Mouse (Mus musculus) lung, embryonic 14.5 days (tissue): Measurements from ENCODE around the gene Hilpda. TPM values are rescaled to one million over a fixed set of nuclear protein-coding genes. Genes with fewer than 3 reads are reported as not detected.
A peak's percentile ranks its signal among the peaks of the same experiment; 100 is the strongest.

ENCODE experiments used
- ATAC-seq: fragments of 200-750 bp; cut with Nextera tagmentation; 2 replicates; pipeline ENCODE4 v1.8.0; 2017; ENCODE audit warnings: mild to moderate bottlenecking, moderate TSS enrichment, moderate library complexity; ENCODE audit not compliant: insufficient read depth
- DNase-seq: peaks from one replicate; pipeline ENCODE4 v3.0.0-alpha.2; 2015
- H3K27ac ChIP-seq: fragments of 300-500 bp; sonication (generic); 2 replicates; pipeline ENCODE4 v1.5.1; 2014; ENCODE audit warnings: low read depth, mild to moderate bottlenecking, moderate library complexity
- H3K27me3 ChIP-seq: fragments of 300-500 bp; sonication (generic); 2 replicates; pipeline ENCODE4 v1.6.1; 2014; ENCODE audit warnings: low read length, control low read depth; ENCODE audit not compliant: insufficient read depth
- H3K36me3 ChIP-seq: fragments of 300-500 bp; sonication (generic); 2 replicates; pipeline ENCODE4 v1.6.1; 2014; ENCODE audit warnings: control low read depth; ENCODE audit not compliant: insufficient read depth
- H3K4me1 ChIP-seq: fragments of 300-500 bp; sonication (generic); 2 replicates; pipeline ENCODE4 v1.6.1; 2014; ENCODE audit warnings: antibody characterized with exemption, control low read depth; ENCODE audit not compliant: insufficient read depth
- H3K4me2 ChIP-seq: fragments of 300-500 bp; sonication (generic); 2 replicates; pipeline ENCODE4 v1.6.1; 2014; ENCODE audit warnings: mild to moderate bottlenecking
- H3K4me3 ChIP-seq: fragments of 300-500 bp; sonication (generic); 2 replicates; pipeline ENCODE4 v1.5.1; 2014; ENCODE audit warnings: low read depth, low read length
- H3K9ac ChIP-seq: fragments of 300-500 bp; sonication (generic); 2 replicates; pipeline ENCODE4 v1.6.1; 2014
- H3K9me3 ChIP-seq: fragments of 300-500 bp; sonication (generic); 2 replicates; pipeline ENCODE4 v1.6.1; 2016; ENCODE audit warnings: low read depth, low read length, control low read depth
- CTCF ChIP-seq: IDR thresholded peaks from 2 replicates; pipeline ENCODE4 v1.5.1; 2016; ENCODE audit warnings: antibody characterized with exemption, low read depth
- WGBS: fragments of 180-500 bp; shearing (Covaris S2); extraction: QIAGEN DNeasy Blood & Tissue Kit; methylation state at CpG from one replicate; pipeline ENCODE4 v1.1.7; 2014; 5-methylcytosine and 5-hydroxymethylcytosine counted together
- polyA plus RNA-seq: library from polyadenylated mRNA; unstranded; fragments of >200 nt; fragmentation: Nextera tagmentation; extraction: Ambion mirVana; gene quantifications from 2 replicates; pipeline ENCODE4 v1.2.1, GENCODE M21; 2014

Gene Hilpda
- polyA plus RNA-seq, 1 experiment from 2014 or later = 40.4 TPM

DNA sequence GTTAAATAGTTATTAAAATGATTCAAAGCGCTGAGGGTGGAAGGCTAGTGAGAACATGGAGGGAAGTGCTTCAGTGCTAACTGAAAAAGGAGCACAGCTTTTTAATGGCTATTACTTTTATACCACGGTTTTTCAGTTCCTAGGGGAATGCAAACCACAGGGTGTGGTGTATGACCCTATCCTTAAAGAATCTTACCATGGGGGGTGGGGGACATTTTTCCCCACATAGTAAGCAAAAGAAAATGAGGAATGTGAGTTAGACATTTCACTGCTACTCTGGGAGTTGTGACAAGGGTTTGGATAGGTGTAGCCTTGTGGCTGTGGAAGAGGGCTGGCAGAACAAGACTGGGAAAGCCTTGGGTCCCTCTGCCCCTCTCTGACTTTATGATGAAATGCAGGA, 45.0 kb downstream of the Hilpda start:
- no peak overlapping the region for H3K27ac ChIP-seq
- no peak overlapping the region for H3K4me2 ChIP-seq
- H3K4me1 ChIP-seq = no peaks in the 10 kb centered on the region
- H3K9ac ChIP-seq = no peak overlapping the region
- no peaks in the 10 kb centered on the region for H3K9me3 ChIP-seq
- 56% methylated on average over 2 of the region's 2 CpGs for WGBS
- H3K27me3 ChIP-seq = no peaks in the 10 kb centered on the region
- no peak for ATAC-seq
- no peaks in the 10 kb centered on the region for H3K36me3 ChIP-seq
- no peak overlapping the region for H3K4me3 ChIP-seq
- no peak for DNase-seq
- TF ChIP-seq CTCF = no peak

GRCm38 (mm10) chr6:29317941-29318340, 45.7 kb downstream of the Hilpda start:
- no peak overlapping the region for H3K4me2 ChIP-seq
- H3K9me3 ChIP-seq = no peaks in the 10 kb centered on the region
- no peak for DNase-seq
- WGBS = 60% methylated on average over 3 of the region's 3 CpGs
- no peaks in the 10 kb centered on the region for H3K27me3 ChIP-seq
- no peak overlapping the region for H3K27ac ChIP-seq
- no peak overlapping the region for H3K9ac ChIP-seq
- H3K4me3 ChIP-seq = no peak overlapping the region
- no peak for TF ChIP-seq CTCF
- no peaks in the 10 kb centered on the region for H3K4me1 ChIP-seq
- no peaks in the 10 kb centered on the region for H3K36me3 ChIP-seq
- ATAC-seq = no peak

DNA sequence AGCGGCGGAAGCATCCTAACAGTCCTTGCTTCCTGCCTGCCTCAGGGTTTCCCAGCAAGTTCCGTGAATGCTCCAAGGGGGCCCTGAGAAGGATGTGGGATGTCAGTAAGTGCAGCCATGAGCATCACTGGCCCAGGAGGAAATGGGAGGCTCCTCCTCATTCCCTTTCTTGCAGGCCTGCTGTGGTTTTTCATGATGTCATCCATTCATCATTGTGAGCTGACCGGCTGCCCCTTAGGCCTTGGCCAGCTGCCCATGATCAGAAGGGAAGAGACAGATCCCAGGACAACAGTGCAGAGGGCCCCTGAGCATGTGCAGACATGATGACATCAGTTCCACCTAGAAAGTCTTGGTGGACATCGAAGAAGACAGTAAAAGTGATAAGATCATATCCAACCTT, 46.6 kb downstream of the Hilpda start, which contains the start of gene Fam71f1:
Gene Fam71f1, plus strand, starts transcription at position 262 of the 400 bp plus-strand sequence.
- Histone ChIP-seq H3K27me3 (no peaks in the 10 kb centered on the region), H3K9ac (no peak within 1 kb of the TSS), H3K4me2 (no peak within 1 kb of the TSS), H3K36me3 (no peaks in the 10 kb centered on the region), H3K9me3 (no peaks in the 10 kb centered on the region), H3K27ac (no peak within 1 kb of the TSS), H3K4me3 (no peak within 1 kb of the TSS), H3K4me1 (no peaks in the 10 kb centered on the region)
- DNase-seq (peak; percentile 71), ATAC-seq (peak; percentile 75; the same call in 1 of the 2 replicates)
- WGBS = 40% methylated on average over 5 of the region's 5 CpGs
- no peak for TF ChIP-seq CTCF

GRCm38 (mm10) chr6:29321586-29321985, 49.3 kb downstream of the Hilpda start:
- H3K4me2 ChIP-seq = no peak overlapping the region
- H3K27ac ChIP-seq = no peak overlapping the region
- WGBS = 76% methylated on average over 6 of the region's 6 CpGs
- DNase-seq = no peak
- TF ChIP-seq CTCF = no peak
- no peaks in the 10 kb centered on the region for H3K36me3 ChIP-seq
- no peaks in the 10 kb centered on the region for H3K4me1 ChIP-seq
- H3K27me3 ChIP-seq = no peaks in the 10 kb centered on the region
- no peak for ATAC-seq
- H3K9me3 ChIP-seq = no peaks in the 10 kb centered on the region
- H3K9ac ChIP-seq = no peak overlapping the region
- no peak overlapping the region for H3K4me3 ChIP-seq

- Histone ChIP-seq H3K36me3 (no peaks in the 10 kb centered on the region), H3K9ac (no peak overlapping the region), H3K4me2 (no peak overlapping the region), H3K9me3 (no peaks in the 10 kb centered on the region), H3K4me3 (no peak overlapping the region), H3K27me3 (no peaks in the 10 kb centered on the region), H3K27ac (no peak overlapping the region), H3K4me1 (no peaks in the 10 kb centered on the region)
- ATAC-seq = no peak
- WGBS = 88% methylated on average over 7 of the region's 7 CpGs
- no peak for DNase-seq
- TF ChIP-seq CTCF = no peak
Observed at GRCm38 (mm10) chr6:29322147-29322546, 49.9 kb downstream of the Hilpda start.

- Histone ChIP-seq H3K4me3 (no peak overlapping the region), H3K36me3 (no peaks in the 10 kb centered on the region), H3K9ac (no peak overlapping the region), H3K27me3 (no peaks in the 10 kb centered on the region), H3K4me1 (no peaks in the 10 kb centered on the region), H3K27ac (no peak overlapping the region), H3K9me3 (no peaks in the 10 kb centered on the region), H3K4me2 (no peak overlapping the region)
- WGBS = 77% methylated on average over 4 of the region's 4 CpGs
- no peak for ATAC-seq
- TF ChIP-seq CTCF = no peak
- DNase-seq = no peak
Observed at GRCm38 (mm10) chr6:29322735-29323134, 50.4 kb downstream of the Hilpda start.

Other genes starting within 250 kb of the Hilpda start
- gene Lep, start 212.3 kb upstream of the Hilpda start, polyA plus RNA-seq = not detected in 2 replicates
- 50.9 and 55.1 TPM in 2 replicates for gene Rbm28, start 107.5 kb upstream of the Hilpda start, polyA plus RNA-seq
- gene Prrt4, start 92.9 kb upstream of the Hilpda start, polyA plus RNA-seq = 0.93 and 1.2 TPM in 2 replicates
- gene Impdh1, start 56.1 kb upstream of the Hilpda start, polyA plus RNA-seq = 49.3 and 51.6 TPM in 2 replicates
- 0.42 and 0.47 TPM in 2 replicates for gene Fam71f2, start 7.1 kb downstream of the Hilpda start, polyA plus RNA-seq
- 0.19 TPM in 1 of 2 replicates, not detected in the other for gene Fam71f1, start 46.7 kb downstream of the Hilpda start, polyA plus RNA-seq
- 451 and 469 TPM in 2 replicates for gene Calu, start 75.6 kb downstream of the Hilpda start, polyA plus RNA-seq
- gene Opn1sw, start 116.0 kb downstream of the Hilpda start, polyA plus RNA-seq = 0.61 and 0.84 TPM in 2 replicates
- 15.3 and 15.8 TPM in 2 replicates for gene Ccdc136, start 123.8 kb downstream of the Hilpda start, polyA plus RNA-seq
- gene Flnc, start 160.8 kb downstream of the Hilpda start, polyA plus RNA-seq = 8.8 and 10.1 TPM in 2 replicates
- 182 and 184 TPM in 2 replicates for gene Atp6v1f, start 195.2 kb downstream of the Hilpda start, polyA plus RNA-seq
- not detected in 2 replicates for gene Atp6v1fnb, start 198.9 kb downstream of the Hilpda start, polyA plus RNA-seq
- gene Kcp, start 235.5 kb downstream of the Hilpda start, polyA plus RNA-seq = 17.3 and 22.0 TPM in 2 replicates